Mouse (Mus musculus): ENCODE measurements around the gene Hes7.
A peak's percentile ranks its signal among the peaks of the same experiment; 100 is the strongest.

Hes7 gene

GRCm38 (mm10) chr11:69119446-69120155 is 603 bp upstream of the Hes7 start:
- DNase-seq (ENCODE audit: low spot score in 2 of 2) = no peak

GRCm38 (mm10) chr11:69121001-69121740 is 967 bp downstream of the Hes7 start:
- no peak for DNase-seq (ENCODE audit: low spot score in 2 of 2)

GRCm38 (mm10) chr11:69121741-69122335 is 1.6 kb downstream of the Hes7 start:
- no peak for DNase-seq (ENCODE audit: low spot score in 2 of 2)

- DNase-seq (ENCODE audit: low spot score in 2 of 2) = peak; percentile 81 to 85
Measured at GRCm38 (mm10) chr11:69122336-69122951, 2.2 kb downstream of the Hes7 start, which contains the start of gene 9130213A22Rik. Gene 9130213A22Rik, minus strand, starts transcription at chr11:69122589.

- peak; percentile 97 for DNase-seq (ENCODE audit: low spot score in 2 of 2)
Measured at GRCm38 (mm10) chr11:69123056-69123692, 3.0 kb downstream of the Hes7 start.

- DNase-seq (ENCODE audit: low spot score in 2 of 2) = peak; percentile 96 to 98
Measured at GRCm38 (mm10) chr11:69123693-69124497, 3.7 kb downstream of the Hes7 start.

GRCm38 (mm10) chr11:69124498-69124847 is 4.3 kb downstream of the Hes7 start:
- peak; percentile 64 to 78 for DNase-seq (ENCODE audit: low spot score in 2 of 2)

GRCm38 (mm10) chr11:69125041-69125851 is 5.0 kb downstream of the Hes7 start:
- DNase-seq (ENCODE audit: low spot score in 2 of 2) = peak; percentile 83 to 86

- DNase-seq (ENCODE audit: low spot score in 2 of 2) = no peak
Measured at GRCm38 (mm10) chr11:69125852-69125918, 5.5 kb downstream of the Hes7 start, which contains the start of gene Aloxe3. Gene Aloxe3, plus strand, starts transcription at chr11:69125896.

GRCm38 (mm10) chr11:69125919-69126705 is 5.9 kb downstream of the Hes7 start:
- DNase-seq (ENCODE audit: low spot score in 2 of 2) = no peak

- no peak for DNase-seq (ENCODE audit: low spot score in 2 of 2)
Measured at GRCm38 (mm10) chr11:69126706-69127095, 6.5 kb downstream of the Hes7 start.

GRCm38 (mm10) chr11:69128426-69129122 is 8.4 kb downstream of the Hes7 start:
- DNase-seq (ENCODE audit: low spot score in 2 of 2) = no peak

- DNase-seq (ENCODE audit: low spot score in 2 of 2) = no peak
Measured at GRCm38 (mm10) chr11:69133566-69133922, 13.3 kb downstream of the Hes7 start.

GRCm38 (mm10) chr11:69133923-69134621 is 13.9 kb downstream of the Hes7 start:
- peak; percentile 87 to 91 for DNase-seq (ENCODE audit: low spot score in 2 of 2)

- DNase-seq (ENCODE audit: low spot score in 2 of 2) = no peak
Measured at GRCm38 (mm10) chr11:69134622-69134968, 14.4 kb downstream of the Hes7 start.

GRCm38 (mm10) chr11:69135361-69135760 is 15.2 kb downstream of the Hes7 start:
- no peak for DNase-seq (ENCODE audit: low spot score in 2 of 2)

GRCm38 (mm10) chr11:69147546-69147945 is 27.3 kb downstream of the Hes7 start:
- no peak for DNase-seq (ENCODE audit: low spot score in 2 of 2)

- no peak for DNase-seq (ENCODE audit: low spot score in 2 of 2)
Measured at GRCm38 (mm10) chr11:69148451-69148960, 28.3 kb downstream of the Hes7 start.

GRCm38 (mm10) chr11:69149728-69150127 is 29.5 kb downstream of the Hes7 start:
- DNase-seq (ENCODE audit: low spot score in 2 of 2) = no peak
